Mouse (Mus musculus) spleen, adult 2 months (tissue): ENCODE data around the gene Prss33.

Experiments used
- CTCF ChIP-seq: fragments of 200-500 bp; IDR thresholded peaks from 2 replicates; pipeline ENCODE4 v1.5.1; 2011; ENCODE audit warnings: mild to moderate bottlenecking, inconsistent platforms; ENCODE audit not compliant: insufficient read depth, insufficient read length, insufficient replicate concordance; ENCODE audit errors: extremely low read depth
- POLR2A ChIP-seq: fragments of 200-500 bp; IDR thresholded peaks from 2 replicates; pipeline ENCODE4 v1.6.1; 2011; ENCODE audit warnings: low read depth, low read length, inconsistent platforms

DNA sequence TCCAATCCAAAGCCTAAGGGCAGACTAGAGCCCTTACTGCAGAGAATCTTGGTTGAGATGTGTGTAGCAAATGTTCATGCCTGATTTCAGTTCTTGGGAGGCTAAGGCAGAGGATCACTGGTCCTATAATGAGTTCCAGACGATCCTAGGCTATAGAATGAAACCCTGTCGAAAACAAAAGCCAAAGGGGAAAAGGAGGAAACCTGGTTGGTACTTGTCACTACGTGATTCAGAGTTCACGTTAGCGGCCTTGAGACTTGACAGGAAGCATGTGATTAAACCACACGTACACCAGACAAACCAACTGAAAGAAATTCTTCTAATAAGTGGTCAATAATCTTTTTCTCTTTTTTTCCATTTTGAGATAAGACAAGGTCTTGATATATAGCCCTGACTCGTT, 38.5 kb downstream of the Prss33 start:
- TF ChIP-seq CTCF, result no peak
- no peak for TF ChIP-seq POLR2A
